In the genomic region with DNA sequence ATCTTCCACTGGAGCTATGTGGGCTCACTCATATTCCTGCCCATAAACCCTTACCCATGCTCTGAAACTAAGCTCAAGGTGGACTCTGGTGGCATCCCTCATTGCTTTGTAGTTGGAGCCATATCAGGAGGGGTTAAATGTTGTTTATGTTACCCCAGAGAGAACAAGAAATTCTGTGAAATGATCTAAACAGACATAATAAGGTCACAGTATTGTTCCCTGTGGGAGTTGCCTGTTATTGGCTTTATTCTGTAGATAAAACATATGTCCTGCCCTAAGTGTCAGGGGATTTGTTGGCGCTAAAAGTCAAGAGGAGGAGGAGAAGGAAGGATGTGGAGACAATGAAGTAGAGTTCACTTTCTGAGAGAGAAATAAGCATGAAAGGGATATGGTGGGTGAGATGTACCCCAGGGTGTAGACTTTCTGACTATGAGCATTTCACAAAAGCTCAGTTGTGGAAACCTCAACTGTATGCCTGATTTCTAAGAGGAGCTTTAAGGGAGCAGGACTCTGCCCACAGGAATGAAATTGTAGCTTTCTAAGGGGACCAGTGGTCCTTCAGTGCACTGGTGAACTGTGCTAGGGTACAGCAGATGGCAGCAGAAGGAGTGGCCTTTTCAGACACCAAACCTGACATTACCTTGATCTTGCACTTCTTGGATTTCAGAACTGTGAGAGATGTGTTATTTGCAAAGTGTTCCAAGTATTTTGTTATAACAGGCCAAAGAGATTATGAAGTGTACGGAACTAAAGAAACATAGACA, we compare ENCODE assay signal across 14 mouse cellular contexts.
"Had no signal": no experiment of that assay in that cellular context is flagged by ENCODE, and none has a peak within 500 bp of the region (broad histone marks: within the 10 kb centered on the region; RNA-seq: fewer than 3 reads in every experiment).

No protein-coding gene starts in this region.

- H3K27ac ChIP-seq: kidney, postnatal 0 days; limb, embryonic 12.5 days; limb, embryonic 15.5 days; liver, embryonic 14.5 days had no signal

- H3K4me3 ChIP-seq: limb, embryonic 12.5 days; limb, embryonic 15.5 days had no signal

- DNase-seq: kidney, adult 2 months; kidney, postnatal 25 days; left cerebral cortex, postnatal 4 days; liver, postnatal 0 days; lung, postnatal 14 days; lung, postnatal 4 days; midbrain, embryonic 14.5 days; thymus, adult 18-20 months; thymus, postnatal 14 days; thymus, postnatal 4 days had no signal

- H3K4me1 ChIP-seq: limb, embryonic 12.5 days; limb, embryonic 15.5 days had no signal
